Comparison of ENCODE assay signal across 8 mouse cellular contexts in the genomic region with DNA sequence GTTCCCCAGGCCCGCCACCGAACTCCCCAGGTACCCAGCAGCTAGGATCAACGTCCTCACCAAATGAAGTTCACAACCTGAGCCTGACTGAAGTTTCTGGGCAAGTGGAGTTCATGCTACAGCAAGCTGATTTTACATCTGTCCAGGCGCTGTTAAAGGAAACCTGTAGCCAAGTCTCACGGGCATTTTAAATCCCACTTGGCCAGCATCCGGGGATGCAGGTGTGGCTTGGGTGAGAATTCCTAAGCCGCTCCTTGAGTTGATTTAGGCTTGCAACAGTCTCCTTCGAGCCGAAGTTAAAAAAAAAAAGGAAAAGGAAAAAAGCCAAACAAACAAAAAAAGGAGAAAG. TPM values are rescaled to one million over a fixed set of nuclear protein-coding genes. Genes with fewer than 3 reads are reported as not detected.
A peak's percentile ranks its signal among the peaks of the same experiment; 100 is the strongest.
DNase-seq lines count a peak whose midpoint lies in the region; ATAC-seq lines count a peak whose summit lies in the region.

A gene (minus strand): TSS at position 139 of the 349 bp plus-strand sequence.

- no peaks in the 10 kb centered on the region for H3K9me3 ChIP-seq in kidney, embryonic 15.5 days (replicated peaks)
- no peaks in the 10 kb centered on the region for H3K9me3 ChIP-seq in midbrain, embryonic 16.5 days (replicated peaks; ENCODE audit: control insufficient read depth, low read length, poor library complexity, severe bottlenecking)

- peak within 1 kb of the TSS; percentile 86 for H3K9ac ChIP-seq in kidney, embryonic 15.5 days
- H3K9ac ChIP-seq in midbrain, embryonic 16.5 days (ENCODE audit: low read depth, low read length) = peak within 1 kb of the TSS; percentile 94

- peaks cover 43% of the 10 kb centered on the region for H3K4me1 ChIP-seq in kidney, embryonic 15.5 days
- H3K4me1 ChIP-seq in midbrain, embryonic 16.5 days (ENCODE audit: control insufficient read depth, insufficient read depth, low read length) = peaks cover 21% of the 10 kb centered on the region

- H3K4me3 ChIP-seq in kidney, embryonic 15.5 days (replicated peaks) = peak within 1 kb of the TSS; percentile 72
- H3K4me3 ChIP-seq in midbrain, embryonic 16.5 days (ENCODE audit: low read depth, low read length) = peak within 1 kb of the TSS; percentile 82

- DNase-seq in kidney, postnatal 10 days = no peak
- DNase-seq in ZHBTc4 (ENCODE audit: low read depth, low spot score) = peak; percentile 90
- no peak for DNase-seq in gonadal fat pad, adult 2 months (ENCODE audit: low read depth)
- DNase-seq in layer of hippocampus, postnatal 10 days (ENCODE audit: low spot score in 2 of 2) = no peak
- DNase-seq in kidney, adult 11 months = no peak

- H3K27ac ChIP-seq in kidney, embryonic 15.5 days = peak within 1 kb of the TSS; percentile 99
- peak within 1 kb of the TSS; percentile 95 for H3K27ac ChIP-seq in midbrain, embryonic 16.5 days (ENCODE audit: low read length)

- under 1% methylated on average over 9 of the region's 9 CpGs for WGBS in kidney, embryonic 15.5 days
- WGBS in midbrain, embryonic 16.5 days = under 1% methylated on average over 9 of the region's 9 CpGs

- H3K27me3 ChIP-seq in kidney, embryonic 15.5 days = no peaks in the 10 kb centered on the region
- no peaks in the 10 kb centered on the region for H3K27me3 ChIP-seq in midbrain, embryonic 16.5 days (ENCODE audit: control insufficient read depth, insufficient read depth, low read depth, low read length)

- ATAC-seq in kidney, embryonic 15.5 days (replicated peaks; ENCODE audit: low FRiP score) = peak; percentile 5; the same call in 1 of the 2 replicates
- no peak; the same call in 1 of the 2 replicates for ATAC-seq in midbrain, embryonic 16.5 days
- ATAC-seq in frontal cortex, adult (ENCODE audit: low TSS enrichment) = no peak

- H3K4me2 ChIP-seq in kidney, embryonic 15.5 days = peak within 1 kb of the TSS; percentile 86
- H3K4me2 ChIP-seq in midbrain, embryonic 16.5 days (ENCODE audit: low read length) = peak within 1 kb of the TSS; percentile 83

- peaks cover 5% of the 10 kb centered on the region; the same call in 1 of the 2 replicates for H3K36me3 ChIP-seq in kidney, embryonic 15.5 days
- no peaks in the 10 kb centered on the region for H3K36me3 ChIP-seq in midbrain, embryonic 16.5 days (ENCODE audit: control insufficient read depth, insufficient read depth, low read length)

RNA-seq across cellular contexts. Expression of the gene that starts here (rescaled TPM):
- 149 and 164 TPM in 2 replicates for polyA plus RNA-seq in kidney, embryonic 15.5 days (2015; fragmentation: Nextera tagmentation; extraction: Ambion mirVana)
- polyA plus RNA-seq in gonadal fat pad, adult 2 months (2012; rRNA removed) = 115 and 175 TPM in 2 replicates
- total RNA-seq in layer of hippocampus, postnatal 10 days (2021) = 100 to 1,000 TPM; 112 to 116 TPM
- 129 and 133 TPM in 2 replicates for polyA plus RNA-seq in midbrain, embryonic 16.5 days (2015; fragmentation: Nextera tagmentation; extraction: Ambion mirVana)
